Mouse (Mus musculus) small intestine, adult 2 months (tissue): Measurements from ENCODE around the gene Cenpb.

Experiments
- CTCF ChIP-seq: fragments of 200-500 bp; IDR thresholded peaks from 2 replicates; pipeline ENCODE4 v1.5.1; 2012; ENCODE audit warnings: low read depth, mild to moderate bottlenecking, control low read depth, inconsistent platforms, low read length, moderate library complexity, mixed read lengths; ENCODE audit not compliant: insufficient replicate concordance, insufficient read length; ENCODE audit errors: extremely low read depth
- POLR2A ChIP-seq: fragments of 200-500 bp; IDR thresholded peaks from 2 replicates; pipeline ENCODE4 v1.6.1; 2012; ENCODE audit warnings: low read depth, mild to moderate bottlenecking, control low read depth, inconsistent platforms, low read length, moderate library complexity

DNA sequence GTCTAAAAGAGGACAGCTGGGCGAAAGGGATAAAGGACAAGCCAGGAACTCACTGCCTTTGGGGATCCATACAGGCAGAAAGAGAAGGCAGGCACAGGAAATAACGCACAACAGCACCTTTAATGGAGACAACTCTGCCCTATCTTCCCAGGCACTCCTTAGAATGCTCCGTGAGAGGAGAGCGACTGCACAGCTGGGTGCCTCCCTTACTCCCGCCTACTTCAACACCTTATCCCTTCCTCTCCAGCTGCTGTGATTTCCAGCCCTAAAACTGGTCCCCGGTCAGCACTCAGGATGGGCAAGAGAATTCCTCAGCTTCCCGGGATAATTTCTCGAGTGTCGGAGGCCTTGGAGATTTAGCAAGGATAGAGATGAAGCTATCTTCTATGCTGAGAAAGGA, 8.9 kb downstream of the Cenpb start:
- TF ChIP-seq POLR2A (no peak), CTCF (no peak)
